Mouse (Mus musculus) c-Kit-positive CD71-positive TER-119-positive erythroid progenitor cells, embryonic 14.5 days (primary cell): ENCODE measurements around the gene Catsper3.

Experiments
- DNase-seq: peaks from one replicate; pipeline ENCODE4 v3.0.0-alpha.2; 2013; ENCODE audit warnings: low spot score

The Catsper3 gene

GRCm38 (mm10) chr13:55852205-55852604, 67.8 kb downstream of the Catsper3 start:
- DNase-seq = no peak

- DNase-seq = no peak
These were observed 71.4 kb downstream of the Catsper3 start for GRCm38 (mm10) chr13:55855793-55856192.

GRCm38 (mm10) chr13:55858463-55858862, 74.1 kb downstream of the Catsper3 start:
- no peak for DNase-seq
